Mouse (Mus musculus) urinary bladder, adult 18-20 months (tissue): ENCODE results near the gene Sema4c.
A peak's percentile ranks its signal among the peaks of the same experiment; 100 is the strongest.

ENCODE experiments used
- DNase-seq, 2 experiments: peaks; one replicate each; pipeline ENCODE4 v3.0.0; 2022; ENCODE audit warnings: low spot score in 2 of 2, mixed read lengths in 2 of 2

Gene Sema4c

GRCm38 (mm10) chr1:36535477-36536396 is 22.4 kb downstream of the Sema4c start:
- no peak for DNase-seq

- no peak for DNase-seq
These were observed 23.5 kb downstream of the Sema4c start for GRCm38 (mm10) chr1:36534595-36535058.

GRCm38 (mm10) chr1:36533546-36533945 is 24.6 kb downstream of the Sema4c start:
- DNase-seq, result no peak

- DNase-seq, result no peak
These were observed 26.7 kb downstream of the Sema4c start for GRCm38 (mm10) chr1:36531461-36531860.

GRCm38 (mm10) chr1:36530962-36531361 is 27.2 kb downstream of the Sema4c start:
- DNase-seq, result no peak

GRCm38 (mm10) chr1:36530485-36530884 is 27.7 kb downstream of the Sema4c start:
- DNase-seq, result no peak

- DNase-seq, result no peak
These were observed 28.3 kb downstream of the Sema4c start for GRCm38 (mm10) chr1:36529875-36530274.

- DNase-seq, result no peak
These were observed 28.9 kb downstream of the Sema4c start for GRCm38 (mm10) chr1:36529274-36529673.

GRCm38 (mm10) chr1:36528351-36528750 is 29.8 kb downstream of the Sema4c start:
- DNase-seq, result no peak

GRCm38 (mm10) chr1:36526903-36527302 is 31.2 kb downstream of the Sema4c start:
- no peak for DNase-seq

GRCm38 (mm10) chr1:36525774-36526173 is 32.4 kb downstream of the Sema4c start:
- no peak for DNase-seq

- DNase-seq, result no peak
These were observed 34.1 kb downstream of the Sema4c start for GRCm38 (mm10) chr1:36524058-36524457.

- DNase-seq, result no peak
These were observed 34.7 kb downstream of the Sema4c start for GRCm38 (mm10) chr1:36523332-36524013.

- DNase-seq, result no peak
These were observed 35.9 kb downstream of the Sema4c start for GRCm38 (mm10) chr1:36522210-36522609.

GRCm38 (mm10) chr1:36519626-36520025 is 38.5 kb downstream of the Sema4c start:
- no peak for DNase-seq

- no peak for DNase-seq
These were observed 39.9 kb downstream of the Sema4c start for GRCm38 (mm10) chr1:36518259-36518658.

GRCm38 (mm10) chr1:36513718-36514117 is 44.4 kb downstream of the Sema4c start:
- DNase-seq, result no peak

- no peak for DNase-seq
These were observed 44.8 kb downstream of the Sema4c start for GRCm38 (mm10) chr1:36513310-36513709.

GRCm38 (mm10) chr1:36512966-36513280 is 45.2 kb downstream of the Sema4c start:
- no peak for DNase-seq

- peak in 1 of 2 experiments; percentile 50 for DNase-seq
These were observed 45.8 kb downstream of the Sema4c start for GRCm38 (mm10) chr1:36512089-36512965.

- DNase-seq, result peak; percentile 99 to 100
These were observed 46.7 kb downstream of the Sema4c start, which contains the start of gene Cnnm3 for GRCm38 (mm10) chr1:36511289-36512021. Cnnm3 (plus strand) TSS chr1:36511867.
